Mouse (Mus musculus) right cerebral cortex, postnatal 14 days (tissue): ENCODE data around the gene Rnaseh2c.

Experiments
- DNase-seq: peaks from one replicate; pipeline ENCODE4 v3.0.0; 2022

Rnaseh2c gene

DNA sequence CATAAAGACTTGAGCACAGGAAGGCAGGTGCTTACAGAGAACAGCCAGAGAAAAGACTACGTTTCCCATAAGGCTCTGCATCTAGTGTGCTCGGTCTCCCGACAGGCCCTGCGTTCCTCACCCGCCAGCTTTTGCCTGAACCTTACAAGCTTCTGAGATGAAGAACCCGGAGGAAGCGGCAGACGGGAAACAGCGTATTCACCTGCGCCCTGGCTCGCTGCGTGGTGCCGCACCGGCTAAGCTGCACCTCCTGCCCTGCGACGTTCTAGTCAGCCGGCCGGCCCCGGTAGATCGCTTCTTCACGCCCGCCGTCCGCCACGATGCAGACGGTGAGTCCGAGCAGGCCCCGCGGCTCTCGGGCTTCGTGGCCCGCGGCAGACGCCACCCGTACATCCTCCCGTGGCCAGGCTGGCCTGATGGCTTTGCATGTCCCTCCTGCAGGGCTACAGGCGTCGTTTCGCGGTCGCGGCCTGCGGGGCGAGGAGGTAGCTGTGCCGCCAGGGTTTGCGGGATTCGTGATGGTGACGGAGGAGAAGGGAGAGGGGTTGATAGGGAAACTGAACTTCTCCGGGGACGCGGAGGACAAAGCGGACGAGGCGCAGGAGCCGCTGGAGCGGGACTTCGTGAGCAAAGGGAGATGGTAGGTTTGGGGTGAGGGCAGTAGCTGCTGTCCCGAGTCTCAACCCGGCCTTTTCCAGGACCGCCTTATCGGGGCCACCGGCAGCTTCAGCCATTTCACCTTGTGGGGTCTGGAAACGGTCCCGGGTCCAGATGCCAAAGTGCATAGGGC, at the start of gene Rnaseh2c:
Gene Rnaseh2c, plus strand, starts transcription at position 122 of the 790 bp plus-strand sequence.
- DNase-seq = peak; percentile 71

DNA sequence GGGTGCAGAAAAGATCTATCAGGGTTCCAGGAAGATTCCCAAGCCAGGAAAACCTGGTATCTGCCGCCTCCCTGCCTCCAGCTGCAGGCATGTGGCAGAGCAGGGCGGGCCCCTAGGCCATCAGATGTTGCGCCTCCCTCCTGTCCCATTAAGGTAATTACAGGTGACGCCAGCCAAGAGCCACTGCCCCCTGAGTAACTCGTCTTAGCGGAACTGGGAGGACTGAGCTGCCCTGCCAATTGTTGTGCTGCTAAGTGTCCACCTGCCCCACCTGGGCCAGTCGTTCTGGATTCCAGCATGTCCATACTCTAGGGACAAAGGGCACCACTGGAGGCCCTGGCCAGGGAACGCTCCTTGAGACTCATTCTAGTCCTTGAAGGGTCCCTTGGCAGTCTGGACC, 47.9 kb upstream of the Rnaseh2c start:
- peak; percentile 0 for DNase-seq

- DNase-seq = peak; percentile 3
Measured at GRCm38 (mm10) chr19:5554212-5554611, 47.5 kb upstream of the Rnaseh2c start.

DNA sequence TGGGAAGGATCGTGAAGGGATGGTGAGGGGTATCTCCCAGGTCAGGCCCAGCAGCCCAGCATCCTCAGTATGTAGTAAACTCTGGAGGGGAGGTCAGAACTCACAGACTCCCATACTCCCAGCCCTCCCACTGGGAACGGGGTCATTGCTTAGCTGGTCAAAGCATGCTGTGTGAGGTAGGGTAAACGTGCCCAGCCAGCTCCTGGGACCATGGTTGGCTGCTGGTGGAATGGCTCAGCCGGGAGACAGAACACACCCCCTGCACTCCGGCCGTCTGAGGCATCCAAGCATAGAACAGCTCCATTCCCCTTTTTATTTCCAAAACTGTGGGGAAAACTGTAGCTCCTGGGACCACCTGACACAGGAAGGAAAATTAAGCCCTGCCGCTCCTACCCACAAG, 43.5 kb upstream of the Rnaseh2c start:
- no peak for DNase-seq

DNA sequence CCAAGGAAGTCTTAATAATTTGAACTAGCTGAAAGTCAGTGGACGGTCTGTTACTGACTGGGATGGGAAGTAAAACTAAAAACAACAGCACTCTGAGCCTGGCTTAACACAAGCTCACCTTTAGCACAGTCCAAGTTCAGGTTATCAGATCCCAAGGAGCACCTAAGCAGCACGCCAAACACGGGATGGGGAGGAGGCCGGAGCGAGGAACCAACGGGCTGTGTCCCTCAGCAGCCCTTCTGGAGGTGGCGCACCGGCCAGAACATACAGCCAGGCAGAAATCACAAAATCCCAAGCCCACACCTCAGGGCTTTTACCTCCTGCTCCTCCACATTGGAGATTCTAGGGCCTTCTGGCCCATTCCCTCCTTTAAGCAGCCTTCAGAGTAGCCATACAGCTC, 42.9 kb upstream of the Rnaseh2c start:
- no peak for DNase-seq

DNA sequence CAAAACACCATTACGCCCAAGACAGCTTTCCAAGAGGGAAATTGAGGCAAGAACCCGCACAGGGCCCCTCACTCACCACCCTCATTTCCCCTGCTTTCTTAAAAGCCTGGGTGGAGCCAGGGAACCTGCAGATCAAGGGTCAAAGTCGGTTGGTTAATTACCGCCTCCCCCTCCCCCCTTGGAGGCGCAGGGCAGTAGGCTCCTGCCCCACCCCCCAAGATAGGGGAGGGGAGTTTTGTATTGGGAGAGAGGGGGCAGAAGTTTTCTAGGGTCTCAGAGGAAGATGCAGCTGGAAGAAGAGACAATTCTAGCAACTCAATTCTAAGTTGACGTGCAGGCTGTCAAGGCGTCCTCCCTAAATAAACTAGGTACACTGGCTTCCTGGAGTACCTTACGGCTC, 42.4 kb upstream of the Rnaseh2c start:
- no peak for DNase-seq

DNA sequence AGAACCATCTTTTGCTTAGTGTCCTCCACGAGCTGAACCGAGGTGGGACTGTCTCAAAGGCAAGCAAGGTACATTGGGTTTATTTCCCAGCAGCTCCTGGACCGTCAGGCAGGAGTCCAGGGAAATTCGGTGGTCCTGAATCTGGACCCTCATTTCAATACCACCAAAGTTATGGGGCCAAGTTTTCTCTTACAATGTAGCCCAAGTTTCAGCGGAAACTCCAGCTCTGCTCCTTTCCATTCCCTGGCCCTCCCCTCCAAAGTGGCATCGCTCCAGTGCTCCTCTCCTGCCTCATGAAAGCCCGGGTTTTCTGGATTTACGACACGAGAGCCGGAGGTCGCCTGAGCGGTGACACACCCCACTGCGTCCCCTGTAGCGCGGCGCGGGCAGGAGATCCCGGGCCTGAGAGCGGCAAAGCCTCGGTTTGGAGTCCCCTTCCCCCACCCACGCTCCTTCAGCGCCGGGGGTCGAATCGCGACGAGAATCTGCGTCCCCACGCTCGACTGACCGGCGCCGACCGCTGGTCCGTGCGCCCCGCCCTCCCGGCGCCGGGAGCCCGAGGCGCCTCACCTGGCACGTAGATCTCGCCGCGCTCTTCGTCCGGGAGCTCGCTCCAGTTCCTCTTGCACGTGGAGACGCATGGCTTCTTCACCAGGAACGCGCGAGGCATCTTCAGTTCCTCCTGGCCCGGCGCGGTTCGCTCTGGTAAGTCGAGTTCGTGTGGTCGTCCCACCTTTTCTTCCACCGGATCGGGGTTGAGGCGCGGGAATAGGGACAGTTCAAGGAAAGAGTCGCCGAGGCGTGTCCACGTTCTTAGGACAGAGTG, 41.8 kb upstream of the Rnaseh2c start:
- DNase-seq = no peak

GRCm38 (mm10) chr19:5560457-5561041, 41.1 kb upstream of the Rnaseh2c start, which contains the start of gene Ovol1:
Ovol1 (minus strand) TSS chr19:5560646.
- no peak for DNase-seq

GRCm38 (mm10) chr19:5561252-5561790, 40.4 kb upstream of the Rnaseh2c start:
- DNase-seq = no peak

- DNase-seq = no peak
Measured at GRCm38 (mm10) chr19:5561886-5562285, 39.8 kb upstream of the Rnaseh2c start.

GRCm38 (mm10) chr19:5562776-5563175, 38.9 kb upstream of the Rnaseh2c start:
- no peak for DNase-seq

GRCm38 (mm10) chr19:5566316-5566715, 35.4 kb upstream of the Rnaseh2c start:
- DNase-seq = no peak

- no peak for DNase-seq
Measured at GRCm38 (mm10) chr19:5567180-5567533, 34.5 kb upstream of the Rnaseh2c start.

- DNase-seq = peak; percentile 85
Measured at GRCm38 (mm10) chr19:5567534-5568469, 33.9 kb upstream of the Rnaseh2c start, which contains the start of gene Ap5b1. Ap5b1 (plus strand) TSS chr19:5568025.

GRCm38 (mm10) chr19:5568470-5569140, 33.1 kb upstream of the Rnaseh2c start:
- DNase-seq = peak; percentile 81

DNA sequence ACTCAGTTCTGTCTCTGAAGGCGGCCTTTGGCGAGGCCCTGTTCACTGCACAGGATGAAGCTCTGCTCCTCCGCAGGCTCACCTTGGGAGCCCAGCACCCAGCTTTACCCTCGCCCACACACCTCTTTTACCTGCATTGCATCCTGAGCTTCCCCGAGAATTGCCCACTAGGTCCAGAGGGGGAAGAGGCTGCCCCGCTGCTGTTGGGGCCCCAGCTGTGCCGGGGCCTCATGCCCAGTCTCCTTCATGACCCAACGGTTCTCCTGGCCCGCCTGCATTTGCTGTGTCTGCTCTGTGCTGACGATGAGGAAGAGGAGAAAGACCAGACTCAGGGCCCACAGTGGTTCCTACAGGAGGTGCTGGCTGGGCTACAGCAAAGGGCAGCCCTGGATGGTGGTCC, 32.2 kb upstream of the Rnaseh2c start:
- no peak for DNase-seq

DNA sequence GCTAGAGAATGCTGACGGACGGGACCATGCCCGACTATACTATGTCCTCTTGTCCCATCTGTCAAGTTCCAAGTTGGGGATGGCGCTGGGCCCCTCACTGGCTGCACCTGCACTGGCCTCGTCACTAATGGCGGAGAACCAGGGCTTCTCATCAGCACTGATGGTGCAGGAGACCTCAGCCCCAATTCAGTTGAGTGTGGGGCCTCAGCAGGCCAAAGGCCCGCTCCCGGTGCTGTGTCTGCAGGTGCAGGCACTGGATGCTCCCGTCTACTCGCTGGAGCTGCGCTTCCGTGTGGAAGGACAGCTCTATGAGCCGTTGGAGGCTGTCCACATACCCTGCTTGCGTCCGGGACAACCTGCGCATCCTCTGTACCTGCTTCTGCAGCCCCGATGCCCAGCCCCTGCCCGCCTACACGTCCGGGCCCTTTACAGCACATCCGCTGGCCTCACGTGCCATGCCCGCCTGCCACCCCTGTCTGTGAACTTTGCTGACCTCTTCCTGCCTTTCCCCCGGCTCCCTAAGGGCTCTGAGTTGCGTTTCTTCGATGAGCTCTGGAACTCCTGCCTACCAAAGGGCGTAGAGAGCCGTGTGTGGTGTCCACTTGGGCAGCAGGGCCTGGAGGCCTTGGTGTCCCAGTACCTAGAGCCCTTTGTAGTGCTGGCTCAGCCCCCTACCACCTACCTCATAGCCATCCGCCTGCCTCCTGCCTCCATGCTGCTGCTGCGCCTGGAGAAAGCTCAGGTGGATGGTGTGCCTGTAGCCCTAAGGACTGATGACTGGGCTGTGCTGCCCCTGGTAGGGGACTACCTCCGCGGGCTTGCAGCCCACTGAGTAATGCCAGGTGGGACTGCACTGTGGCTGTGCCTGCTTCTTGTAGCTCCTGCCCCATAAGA, 31.1 kb upstream of the Rnaseh2c start:
- no peak for DNase-seq

GRCm38 (mm10) chr19:5571831-5572230, 29.8 kb upstream of the Rnaseh2c start:
- no peak for DNase-seq

DNA sequence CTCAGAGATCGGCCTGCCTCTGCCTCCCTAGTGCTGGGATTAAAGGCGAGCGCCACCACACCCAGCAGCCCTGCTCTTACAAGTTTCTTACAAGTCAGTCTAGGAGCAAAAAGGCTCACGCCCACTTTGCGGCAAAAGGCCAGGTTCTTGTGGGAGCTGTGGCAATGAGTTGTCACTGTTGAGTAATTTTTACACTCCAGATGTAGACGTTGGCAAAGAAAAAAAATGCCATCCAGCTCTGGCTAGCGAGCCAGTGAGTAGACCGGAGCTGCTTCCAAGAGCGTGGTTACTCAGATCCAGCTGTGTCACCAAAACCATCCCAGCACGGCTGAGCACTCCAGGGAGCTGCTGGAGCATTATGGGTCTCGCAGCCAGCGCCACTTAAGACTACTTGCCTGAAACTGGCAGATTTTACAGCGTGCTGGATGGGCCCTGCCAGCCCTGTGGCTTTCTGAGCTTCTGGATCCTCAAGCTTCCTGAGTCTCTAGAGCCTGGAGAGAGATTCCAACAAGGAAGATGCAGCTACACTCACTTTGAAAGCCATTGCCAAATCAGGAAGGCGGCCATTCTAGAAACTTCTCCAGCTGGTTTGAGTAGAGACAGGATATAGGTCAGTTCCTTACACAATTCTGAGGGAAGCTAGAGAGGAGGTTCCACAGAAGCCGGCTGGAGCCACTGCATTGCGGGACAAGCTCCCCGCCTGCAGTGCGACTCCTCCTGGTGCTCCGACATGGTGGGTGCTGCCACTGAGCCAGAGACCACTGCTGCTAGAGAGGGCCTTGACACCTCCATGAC, 29.1 kb upstream of the Rnaseh2c start:
- DNase-seq = peak; percentile 50

DNA sequence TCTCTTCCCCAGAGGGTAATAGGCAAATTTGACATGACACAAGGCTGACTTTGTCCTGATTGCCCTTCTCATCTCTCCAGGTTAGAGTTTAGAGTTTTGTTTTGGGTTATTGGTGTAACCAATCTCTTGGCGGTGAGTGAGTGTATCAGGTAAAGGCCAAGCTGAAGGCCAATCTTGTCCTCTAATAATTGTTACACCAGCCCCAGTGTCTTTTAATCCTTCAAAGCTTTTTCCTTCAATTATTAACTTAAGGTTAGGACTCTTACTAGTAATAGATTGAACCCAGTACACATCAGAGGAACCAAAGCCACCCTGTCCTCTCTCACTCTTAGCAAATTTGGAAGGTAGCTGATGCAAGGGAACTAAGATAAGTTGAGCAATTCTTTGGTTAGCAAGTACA, 26.3 kb upstream of the Rnaseh2c start:
- DNase-seq = no peak
